Mouse (Mus musculus): Measurements from ENCODE around the gene Fn1.

Gene Fn1

DNA sequence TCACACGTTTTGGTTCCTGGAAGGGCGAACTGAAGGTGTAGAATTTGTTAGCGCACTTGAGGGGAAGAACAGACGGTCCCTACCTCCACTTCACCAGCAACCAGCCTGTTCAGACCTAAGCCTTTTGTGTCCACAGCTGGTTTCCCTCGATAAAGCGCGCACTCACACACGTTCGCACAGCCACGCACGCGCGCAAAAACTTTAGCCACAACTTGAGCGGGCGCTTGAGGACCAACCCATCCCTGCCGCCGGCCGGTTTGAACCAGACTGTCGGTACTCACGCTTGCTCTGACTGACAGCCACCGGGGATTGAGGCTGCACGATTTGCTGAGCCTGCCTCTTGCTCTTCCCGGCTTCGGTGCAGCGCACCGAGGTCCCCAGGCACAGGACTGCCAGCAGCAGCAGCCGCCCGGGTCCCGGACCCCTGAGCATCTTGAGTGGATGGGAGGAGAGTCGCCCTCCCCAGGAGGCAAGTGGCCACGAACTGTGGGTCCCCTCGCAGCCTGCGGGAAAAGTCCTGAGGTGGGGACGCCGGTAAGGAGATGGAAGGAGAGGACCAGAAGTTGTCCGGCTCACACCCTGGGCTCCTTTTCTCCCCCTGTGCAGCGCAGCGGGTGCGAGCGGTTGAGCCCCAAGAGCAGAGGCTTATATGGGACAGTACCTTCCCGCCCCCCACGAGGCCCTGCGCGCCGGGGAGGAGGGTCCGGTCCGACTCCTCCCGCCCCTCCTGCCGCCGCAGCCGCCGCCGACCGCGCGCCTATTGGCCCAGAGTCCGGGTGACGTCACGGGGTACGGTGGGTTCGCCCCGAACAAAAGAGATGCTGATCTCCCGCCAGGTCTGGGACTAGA, at the start of gene Fn1:
TSS of gene Fn1 (minus strand) at position 650 of the 849 bp plus-strand sequence.
- in situ Hi-C loops (cut with MboI, MseI): no loop called here

DNA sequence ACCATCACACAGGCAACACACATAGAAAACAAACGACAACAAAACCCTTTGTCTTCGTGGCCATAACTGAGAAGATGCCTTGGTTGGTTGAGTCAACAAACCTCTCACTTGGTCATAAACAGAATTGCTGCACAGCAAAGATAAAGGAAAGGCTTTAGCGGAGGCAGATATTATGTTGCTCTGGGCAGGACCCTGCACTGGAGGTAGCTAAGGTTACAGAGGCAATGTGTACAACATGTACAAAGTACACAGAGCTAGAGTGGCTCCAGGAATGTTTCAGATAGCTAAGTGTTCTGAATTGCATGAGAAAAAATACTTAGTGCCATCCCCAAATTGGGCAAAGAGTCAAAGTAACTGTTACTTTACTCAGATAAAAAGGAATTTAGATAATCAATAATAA, 43.1 kb upstream of the Fn1 start:
- in situ Hi-C loops (cut with MboI, MseI): no loop called here

DNA sequence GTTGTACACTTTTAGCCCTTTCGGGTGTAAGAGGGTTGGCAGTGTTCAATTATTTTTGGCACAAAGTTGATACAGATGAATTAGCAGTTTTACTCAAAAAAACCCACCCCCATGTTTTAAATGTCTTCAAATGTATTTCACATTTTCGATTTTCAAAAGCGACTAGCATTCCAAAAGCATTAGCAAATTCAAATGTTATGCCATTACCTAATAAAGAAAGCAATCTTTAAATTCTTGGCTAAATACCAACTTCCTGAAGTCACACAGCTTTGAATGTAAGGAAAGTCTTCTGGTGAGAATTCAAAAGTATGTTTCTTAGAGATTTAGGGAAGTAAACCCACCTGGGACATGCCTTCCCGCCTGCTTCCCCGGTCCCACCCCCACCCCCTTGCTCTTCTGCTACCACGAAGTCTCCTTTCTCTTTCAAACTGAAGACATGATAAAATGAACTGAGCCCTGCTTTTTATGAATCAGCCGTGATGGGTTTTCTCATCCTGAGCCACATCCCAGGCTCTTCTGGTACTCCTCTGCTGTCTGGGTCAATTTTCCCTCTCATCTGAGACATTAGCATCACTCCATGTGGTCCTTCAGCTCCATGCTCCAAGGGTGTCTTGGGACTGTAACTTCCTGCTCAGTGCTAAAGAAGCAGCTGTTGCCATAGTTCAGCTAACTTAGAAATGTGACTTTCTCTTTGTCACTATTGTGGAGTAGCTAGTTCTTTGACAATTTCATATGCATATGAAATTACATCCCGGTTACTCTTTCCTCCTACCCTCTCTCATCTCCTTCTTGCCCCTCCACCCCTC, 38.7 kb upstream of the Fn1 start:
- in situ Hi-C loops (cut with MboI, MseI): no loop called here

DNA sequence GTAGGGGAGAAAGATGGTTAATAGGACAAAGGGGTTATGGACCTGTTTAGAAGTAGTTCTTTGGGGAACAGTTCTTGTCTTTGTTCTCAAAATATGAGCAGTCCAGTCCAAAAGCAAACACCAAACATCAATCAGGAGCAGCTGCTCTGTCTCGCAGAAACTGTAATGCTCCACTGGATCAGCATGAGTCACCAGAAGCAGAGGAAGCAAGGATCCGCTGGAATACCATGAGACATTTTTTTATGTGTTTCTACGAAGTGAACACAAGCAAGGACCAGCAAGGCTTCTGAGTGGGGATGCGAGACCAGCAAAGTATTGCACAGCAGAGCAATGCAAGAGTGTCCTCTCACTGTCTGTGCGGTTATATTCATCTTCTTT, 35.9 kb upstream of the Fn1 start:
- in situ Hi-C loops (cut with MboI, MseI): no loop called here

DNA sequence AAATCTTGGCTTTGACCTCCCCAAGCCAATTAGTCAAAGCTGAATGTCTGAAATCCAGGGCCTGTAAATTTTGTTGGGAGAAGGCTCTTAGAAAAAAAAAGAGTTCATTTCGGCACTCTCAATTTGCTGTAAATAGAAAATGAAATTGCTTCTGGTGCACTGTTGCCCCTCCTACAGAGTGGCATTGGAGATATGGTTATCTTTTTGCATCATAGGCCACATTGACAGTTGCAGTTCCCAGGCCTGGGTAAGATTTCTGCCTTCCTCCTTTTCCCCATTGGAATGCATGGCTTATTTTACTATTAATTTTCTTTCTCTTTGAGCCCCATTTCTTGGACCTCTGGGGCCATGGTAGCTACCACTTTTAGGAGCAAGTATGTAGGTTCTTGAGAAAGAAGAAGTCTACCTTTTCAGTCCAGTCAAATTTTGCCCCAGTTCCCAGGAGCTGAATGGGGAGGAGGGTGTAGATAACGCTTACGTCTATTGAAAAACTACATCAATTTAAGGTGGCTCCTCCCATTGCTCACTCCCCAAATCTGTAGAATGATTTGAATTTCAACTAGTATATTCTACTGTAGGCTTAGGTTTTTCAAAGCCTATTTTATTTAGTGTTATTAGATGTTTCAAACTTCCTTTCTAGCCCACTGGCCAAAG, 35.4 kb upstream of the Fn1 start:
- in situ Hi-C loops (cut with MboI, MseI): no loop called here

DNA sequence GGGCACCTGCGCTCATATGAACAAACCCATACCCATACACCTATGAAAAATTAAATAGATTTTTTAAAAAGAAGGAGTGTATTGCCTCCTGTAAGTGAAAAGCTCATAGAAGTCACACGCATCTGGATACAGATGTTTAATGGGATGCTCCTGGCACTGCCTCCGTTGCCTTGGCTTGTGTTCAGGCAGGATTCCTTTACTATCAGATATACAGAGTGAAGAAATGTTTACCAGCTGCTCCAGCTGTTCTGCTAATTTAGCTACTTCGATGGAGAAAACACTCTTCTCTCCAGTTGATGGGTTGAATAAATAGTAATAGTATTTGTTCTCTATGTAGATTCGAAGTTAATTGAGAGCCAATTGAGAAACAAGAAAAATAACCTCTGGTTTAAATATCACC, 33.8 kb upstream of the Fn1 start:
- in situ Hi-C loops (cut with MboI, MseI): no loop called here

DNA sequence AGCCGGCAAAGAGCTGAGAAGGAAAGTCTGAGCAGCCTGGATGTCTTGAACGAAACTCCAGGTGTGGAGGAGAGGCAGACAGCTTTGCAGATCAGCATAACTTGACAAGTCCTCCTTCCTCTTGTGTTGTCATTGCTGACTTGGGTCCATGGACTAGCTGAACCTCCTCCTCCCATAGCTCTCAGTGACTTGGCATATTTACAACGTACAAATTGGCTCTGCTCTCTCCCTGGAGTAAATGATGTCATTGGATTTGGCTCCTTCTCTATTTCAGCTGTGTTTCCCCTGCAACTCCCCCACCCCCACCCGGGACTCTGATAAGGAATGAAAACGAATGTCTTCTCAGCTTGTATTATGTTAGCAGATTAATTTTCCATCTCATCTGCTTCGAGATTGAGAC, 30.7 kb upstream of the Fn1 start:
- in situ Hi-C loops (cut with MboI, MseI): no loop called here

DNA sequence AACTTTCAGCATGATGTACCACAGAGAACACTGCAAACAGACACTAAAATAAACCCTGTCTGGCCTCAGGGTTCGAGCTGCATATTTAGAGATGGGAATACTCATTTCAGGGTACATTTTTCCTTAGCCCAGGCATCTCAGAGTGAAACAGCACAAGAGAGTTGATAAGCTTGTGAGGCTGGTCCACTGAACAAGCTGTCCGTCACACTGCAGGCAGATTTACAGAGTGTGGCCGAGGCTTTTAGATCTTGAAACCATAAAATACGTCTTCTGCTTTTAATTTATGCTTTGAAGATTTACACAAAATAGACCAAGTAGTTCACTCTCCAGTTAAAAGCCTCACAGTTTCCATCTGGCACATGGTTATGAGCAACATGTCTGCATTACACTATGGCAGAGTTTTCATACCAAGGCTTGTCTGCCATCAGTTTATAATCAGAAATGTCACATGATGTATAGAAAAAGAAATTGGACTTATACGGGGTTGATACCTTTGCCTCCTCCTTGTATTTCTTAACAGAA, 29.3 kb upstream of the Fn1 start:
- in situ Hi-C loops (cut with MboI, MseI): no loop called here

DNA sequence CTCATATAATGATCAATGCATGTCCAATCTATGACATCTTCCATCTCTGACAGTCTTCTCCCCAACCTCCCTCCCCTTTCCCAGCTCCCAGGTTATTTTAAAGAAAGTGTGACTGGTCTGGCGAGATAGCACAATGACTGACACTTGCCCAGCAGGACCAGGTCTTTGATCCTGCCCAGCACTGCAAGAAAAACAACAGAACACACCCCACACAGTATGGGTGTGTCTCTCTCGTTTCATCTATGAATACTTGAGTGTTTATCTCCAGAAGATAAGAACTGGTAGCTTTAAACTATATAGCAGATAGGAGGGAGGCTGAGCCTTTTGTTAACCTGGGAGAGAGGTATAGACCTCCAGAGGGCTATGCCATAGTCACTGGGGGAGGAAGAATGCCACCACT, 28.3 kb upstream of the Fn1 start:
- in situ Hi-C loops (cut with MboI, MseI): no loop called here

DNA sequence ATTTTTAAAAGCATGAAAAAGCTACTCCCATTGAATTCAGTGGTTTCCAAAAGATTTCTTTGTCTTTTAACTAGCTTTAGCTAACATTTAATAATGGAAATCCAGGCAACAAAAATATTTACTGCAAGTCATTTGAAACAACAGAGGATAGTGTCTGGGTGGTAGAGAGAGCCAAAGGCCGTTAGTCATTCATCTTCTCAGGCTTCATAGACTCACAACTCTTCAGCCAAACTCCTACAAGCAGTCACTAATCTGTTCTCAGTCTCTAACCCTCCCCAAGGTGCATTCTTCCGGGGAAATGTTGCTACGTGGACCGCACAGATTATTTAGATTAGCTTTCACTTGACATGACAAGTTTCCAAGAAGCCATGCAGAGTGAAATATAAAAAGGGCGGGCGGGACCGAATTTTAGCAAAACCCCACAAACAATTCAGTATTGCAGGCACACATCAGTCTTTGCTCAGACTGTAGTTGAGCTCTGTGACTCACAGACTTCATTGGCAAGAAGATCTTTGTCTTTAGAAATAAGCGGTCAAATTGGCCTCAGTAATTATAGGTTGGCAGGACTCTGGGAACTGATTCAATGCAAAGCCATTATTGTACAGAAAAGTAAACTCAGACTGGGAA, 27.2 kb upstream of the Fn1 start:
- in situ Hi-C loops (cut with MboI, MseI): no loop called here

DNA sequence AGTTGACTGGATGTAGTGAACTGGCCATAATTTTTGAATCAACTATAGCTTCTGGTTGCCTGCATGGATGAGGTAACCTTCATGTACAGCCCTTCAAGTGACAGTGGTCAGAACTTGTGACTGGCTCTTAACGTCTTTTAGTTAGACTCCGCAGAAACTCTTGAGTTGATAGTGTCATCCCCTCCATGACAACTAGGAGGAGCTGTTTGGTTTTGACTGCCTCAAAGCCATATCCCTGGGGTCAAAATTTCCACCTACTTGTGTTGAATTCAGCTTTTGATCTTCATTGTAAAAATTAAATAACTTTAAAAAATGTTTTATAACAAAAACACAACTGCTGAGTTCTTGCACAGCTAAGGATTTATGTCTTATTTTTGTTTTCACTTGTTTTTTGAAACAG, 22.4 kb upstream of the Fn1 start:
- in situ Hi-C loops (cut with MboI, MseI): no loop called here

DNA sequence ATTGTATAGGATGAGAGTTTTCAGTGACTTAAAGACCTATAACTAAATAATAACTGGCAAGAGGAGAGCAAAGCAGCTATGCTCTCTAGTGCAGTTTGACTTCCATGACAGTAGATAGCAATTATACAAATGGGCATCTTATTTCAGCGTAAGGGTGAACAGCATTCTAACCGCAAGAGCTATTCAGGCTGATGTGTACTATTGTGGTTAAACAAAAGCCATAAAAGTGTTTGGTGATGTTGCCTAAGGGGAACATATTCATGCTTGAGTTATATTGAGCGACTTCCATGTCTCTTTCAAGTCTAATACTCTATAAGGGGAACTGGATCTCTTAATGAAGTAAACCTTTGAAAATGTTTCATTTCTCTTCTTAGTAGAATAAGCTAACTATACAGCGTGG, 21.3 kb upstream of the Fn1 start:
- in situ Hi-C loops (cut with MboI, MseI): no loop called here

DNA sequence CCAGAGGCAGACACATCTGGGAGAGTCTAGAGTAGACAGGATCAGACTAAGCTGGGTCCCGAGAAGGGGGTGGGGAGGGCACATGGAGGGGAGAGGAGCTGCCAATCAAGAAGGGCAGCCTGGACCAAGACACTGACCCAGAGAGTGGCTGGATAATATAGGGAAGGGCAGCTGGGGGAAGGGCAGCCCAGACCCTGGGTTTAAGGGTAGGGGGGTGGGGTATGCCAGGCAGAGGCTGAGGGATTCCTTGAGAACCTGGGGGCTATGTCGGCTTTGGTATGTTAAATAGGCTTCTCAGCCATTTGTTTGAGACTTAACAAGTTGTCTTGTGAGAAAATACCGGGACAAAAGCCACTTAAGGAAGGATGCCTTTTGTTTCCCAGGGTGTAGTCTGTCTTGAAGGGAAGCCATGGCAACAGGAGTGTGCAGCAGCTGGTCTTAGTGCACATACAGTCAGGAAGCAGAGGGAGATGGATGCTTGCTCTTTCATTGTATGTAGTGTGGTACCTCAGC, 20.5 kb upstream of the Fn1 start:
- in situ Hi-C loops (cut with MboI, MseI): no loop called here

DNA sequence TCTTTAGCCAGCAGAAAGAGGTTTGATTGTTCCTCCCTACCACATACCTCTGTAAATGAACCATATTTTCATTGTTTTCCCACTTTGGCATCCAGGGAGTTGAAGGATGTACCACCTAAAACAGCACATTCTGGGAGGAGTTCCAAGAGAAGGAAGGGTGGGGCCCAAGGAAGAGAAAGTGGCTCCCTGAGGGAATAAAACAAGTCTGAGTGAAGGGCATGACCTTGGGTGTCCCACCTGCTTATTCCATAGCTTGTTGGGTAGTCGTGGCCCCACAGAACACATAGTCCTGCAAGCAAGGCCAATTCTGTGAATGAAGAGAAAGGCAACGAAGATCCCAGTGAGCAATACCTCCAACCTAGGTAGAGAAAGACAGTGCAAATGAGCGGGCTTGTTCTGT, 19.3 kb upstream of the Fn1 start:
- in situ Hi-C loops (cut with MboI, MseI): no loop called here

DNA sequence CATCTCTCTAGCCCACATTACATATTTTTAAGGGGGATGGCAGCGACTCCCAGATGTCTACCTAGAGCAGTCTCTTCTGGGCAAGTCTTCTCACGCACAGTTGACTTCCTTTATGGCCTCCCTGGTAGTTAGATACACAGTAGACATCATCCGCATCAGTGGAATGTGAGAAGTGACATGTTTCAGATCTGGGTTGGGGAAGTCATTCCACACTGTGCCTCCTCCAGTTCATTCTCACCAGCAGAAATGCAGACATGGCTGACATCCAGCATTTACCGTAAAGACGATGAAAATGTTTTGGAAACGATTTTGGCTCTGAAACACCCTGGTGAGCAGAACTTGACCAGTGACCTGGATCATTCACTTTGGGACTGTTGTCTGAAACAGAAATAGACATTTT, 10.2 kb upstream of the Fn1 start:
- in situ Hi-C loops (cut with MboI, MseI): no loop called here

DNA sequence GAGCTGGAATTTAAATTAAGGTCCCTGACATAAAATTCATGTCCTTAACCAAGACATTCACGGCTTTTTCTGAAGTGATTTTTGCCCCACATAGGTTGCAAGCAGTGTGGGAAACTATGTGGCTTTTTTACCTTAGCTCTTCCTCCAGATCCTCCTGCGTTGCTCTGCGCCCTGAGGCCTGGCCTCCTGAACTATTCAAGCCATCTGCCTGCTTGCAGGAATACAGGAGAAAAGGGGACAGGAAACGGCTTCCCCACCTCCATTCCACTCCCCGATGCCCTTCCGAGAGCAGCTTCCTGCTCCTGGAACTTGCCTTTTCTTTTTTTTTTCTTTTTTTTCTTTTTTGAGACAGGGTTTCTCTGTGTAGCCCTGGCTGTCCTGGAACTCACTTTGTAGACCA, 5.6 kb upstream of the Fn1 start:
- in situ Hi-C loops (cut with MboI, MseI): no loop called here

DNA sequence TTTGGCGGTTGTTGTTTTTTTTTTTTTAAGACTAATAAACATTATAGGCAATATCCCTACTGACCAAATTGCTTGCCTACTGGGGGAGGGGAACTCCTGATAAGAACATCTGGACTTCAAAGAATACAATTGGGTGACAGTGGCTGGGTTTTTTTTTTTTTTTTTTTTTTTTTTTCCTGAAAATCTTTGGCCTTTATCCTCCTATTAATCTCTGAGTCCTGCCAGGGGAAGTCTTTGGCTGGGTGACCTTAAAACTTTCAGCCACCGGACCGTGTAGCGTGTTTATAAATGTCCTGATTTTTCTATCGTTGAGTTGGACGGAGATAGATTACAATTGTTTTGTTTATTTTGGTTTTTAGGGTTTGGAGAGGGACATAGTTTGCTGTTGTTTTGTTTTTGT, 3.3 kb upstream of the Fn1 start:
- in situ Hi-C loops (cut with MboI, MseI): no loop called here

DNA sequence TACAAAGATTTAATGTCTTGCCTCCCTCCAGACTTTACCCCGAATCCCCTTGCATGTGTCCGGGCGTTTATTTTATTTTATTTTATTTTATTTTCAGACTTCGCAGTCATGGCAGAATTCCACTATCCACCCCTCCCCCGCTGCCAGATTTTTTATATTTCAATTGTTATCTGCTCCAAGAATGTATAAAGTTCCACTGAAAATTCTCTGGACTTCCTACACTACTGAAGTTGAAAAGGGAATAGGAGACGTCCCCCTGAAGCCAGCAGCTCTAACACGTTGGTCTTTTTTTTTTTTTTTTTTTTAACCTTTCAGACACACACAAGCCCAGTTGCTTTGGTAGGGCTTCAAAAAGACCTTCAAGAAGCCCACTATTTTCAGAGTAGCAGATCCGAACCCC, 1.2 kb upstream of the Fn1 start:
- in situ Hi-C loops (cut with MboI, MseI): no loop called here

DNA sequence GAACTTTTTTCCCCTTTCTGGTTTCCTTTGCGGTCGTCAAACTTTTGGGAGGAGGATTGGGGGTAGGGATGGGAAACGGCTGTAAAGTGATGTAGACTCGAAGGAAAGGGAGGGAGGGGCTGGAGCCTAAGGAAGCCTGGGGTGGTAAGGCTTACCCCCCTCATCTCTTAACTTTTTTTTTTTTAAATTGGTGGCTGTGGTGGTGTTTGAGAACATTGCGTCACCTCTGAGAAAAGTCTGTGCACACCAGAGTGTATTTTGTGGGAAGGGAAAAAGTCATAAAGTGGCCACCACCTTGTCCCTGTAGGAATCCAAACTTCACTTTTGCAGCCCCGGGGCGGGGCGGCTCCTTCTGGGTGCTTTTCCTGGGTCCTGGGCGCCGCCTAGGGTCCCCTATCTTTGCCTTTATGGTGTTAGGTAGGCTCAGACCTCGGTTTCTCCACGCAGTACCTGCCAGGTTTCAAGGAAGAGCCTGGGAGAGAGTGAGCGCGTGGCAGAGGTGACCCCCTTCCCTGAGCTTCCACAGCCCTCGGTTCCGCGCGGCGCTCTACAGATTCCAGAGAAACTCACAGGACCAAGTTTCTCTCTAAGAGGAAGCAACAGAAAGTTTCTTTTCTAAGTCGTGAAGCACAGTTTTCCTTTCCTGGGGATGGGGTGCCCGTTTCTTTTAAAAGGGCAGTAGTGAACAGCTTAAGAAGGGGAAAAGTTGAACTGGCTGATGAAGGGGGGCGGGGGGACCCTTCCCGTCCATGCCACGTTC, 580 bp upstream of the Fn1 start:
- in situ Hi-C loops (cut with MboI, MseI): no loop called here

DNA sequence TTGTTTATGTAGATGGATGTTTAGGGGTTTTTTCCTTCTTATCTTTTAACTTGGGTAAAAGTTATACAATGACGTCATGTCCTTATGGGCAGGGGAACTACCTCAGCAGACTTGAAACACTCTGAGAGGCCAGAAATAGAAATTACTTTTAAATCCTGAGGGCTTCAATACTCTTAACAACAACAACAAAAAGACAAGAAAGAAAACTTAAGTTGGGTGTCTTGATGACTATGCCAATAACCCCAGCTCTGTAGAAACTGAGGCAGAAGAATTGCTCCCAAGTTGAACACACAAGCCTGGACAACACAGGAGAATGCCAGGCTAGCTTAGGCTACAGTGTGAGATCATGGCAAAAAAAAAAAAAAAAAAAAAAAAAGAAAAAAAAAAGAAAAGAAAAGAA, 1.2 kb downstream of the Fn1 start:
- in situ Hi-C loops (cut with MboI, MseI): no loop called here

DNA sequence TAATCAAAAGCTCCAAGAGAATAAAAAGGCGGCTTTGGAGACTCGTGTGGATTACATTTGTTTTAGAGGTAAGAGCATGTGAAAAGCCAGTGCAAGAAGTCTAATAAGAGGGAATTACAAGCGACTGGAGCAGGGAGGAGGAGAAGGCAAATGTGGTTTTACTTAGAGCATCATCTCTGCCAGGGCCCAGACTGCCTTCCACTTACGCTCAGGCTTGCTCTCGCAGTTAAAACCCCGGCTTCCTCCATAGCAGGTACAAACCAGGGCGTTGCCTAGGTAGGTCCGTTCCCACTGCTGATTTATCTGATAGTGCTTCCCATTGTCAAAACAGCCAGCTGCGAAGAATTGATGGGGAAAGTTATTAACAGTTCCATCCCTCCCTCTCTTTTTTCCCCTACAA, 1.7 kb downstream of the Fn1 start:
- in situ Hi-C loops (cut with MboI, MseI): no loop called here

Measured in T-helper 2 cell (primary cell).